Mouse (Mus musculus) C2C12 (cell line): Measurements from ENCODE around the gene Birc2.

Experiments used
- CTCF ChIP-seq: IDR thresholded peaks from one replicate; pipeline ENCODE4 v1.5.1; 2011; ENCODE audit not compliant: control insufficient read depth, insufficient read depth, insufficient read length
- MAX ChIP-seq: IDR thresholded peaks from one replicate; pipeline ENCODE4 v1.6.1; 2011; ENCODE audit warnings: mild to moderate bottlenecking, control low read depth
- MYOD1 ChIP-seq: IDR thresholded peaks from one replicate; pipeline ENCODE4 v1.6.1; 2011; ENCODE audit warnings: low read depth; ENCODE audit not compliant: control insufficient read depth, insufficient read length
- MYOG ChIP-seq: IDR thresholded peaks from one replicate; pipeline ENCODE4 v1.6.1; 2011; ENCODE audit not compliant: control insufficient read depth, insufficient read length; ENCODE audit errors: extremely low read depth

DNA sequence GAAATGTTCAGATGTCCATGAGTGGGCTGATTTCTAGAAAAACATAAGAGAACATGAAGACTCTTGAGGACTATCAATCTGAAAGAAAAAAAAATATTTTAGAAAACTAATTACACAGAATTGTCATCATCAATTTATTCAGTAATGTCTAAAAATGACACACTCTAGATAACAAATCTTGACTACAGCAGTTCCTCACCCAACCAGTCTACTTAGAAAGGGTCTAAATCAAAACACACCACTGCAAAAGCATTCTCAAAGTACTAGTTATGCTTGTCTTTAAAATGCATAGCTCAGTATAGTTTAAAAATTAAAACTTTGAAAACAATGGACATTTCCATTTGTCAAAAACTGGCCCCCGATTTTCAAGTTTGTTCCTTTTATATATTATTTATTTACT lies 1.6 kb downstream of the Birc2 start:
- TF ChIP-seq MAX = no peak
- no peak for TF ChIP-seq CTCF
- no peak for TF ChIP-seq MYOD1
- no peak for TF ChIP-seq MYOG
